Mouse (Mus musculus) kidney, postnatal 0 days (tissue): ENCODE results near the gene Kcnk6. TPM values are rescaled to one million over a fixed set of nuclear protein-coding genes. Genes with fewer than 3 reads are reported as not detected.

ENCODE experiments used
- ATAC-seq: fragments of 200-750 bp; cut with Nextera tagmentation; replicated peaks from 2 replicates; pipeline ENCODE4 v1.8.0; 2017; ENCODE audit warnings: low read depth, moderate number of reproducible peaks, moderate TSS enrichment, moderate library complexity; ENCODE audit not compliant: low FRiP score
- DNase-seq: peaks from one replicate; pipeline ENCODE4 v3.0.0-alpha.2; 2016; ENCODE audit warnings: low spot score
- H3K27ac ChIP-seq: fragments of 300-500 bp; sonication (generic); 2 replicates; pipeline ENCODE4 v1.5.1; 2014; ENCODE audit warnings: mild to moderate bottlenecking
- H3K27me3 ChIP-seq: fragments of 300-500 bp; sonication (generic); 2 replicates; pipeline ENCODE4 v1.6.1; 2014; ENCODE audit warnings: low read length, mixed read lengths; ENCODE audit not compliant: insufficient read depth
- H3K36me3 ChIP-seq: fragments of 300-500 bp; sonication (generic); 2 replicates; pipeline ENCODE4 v1.6.1; 2014; ENCODE audit warnings: low read length, mixed read lengths; ENCODE audit not compliant: insufficient read depth
- H3K4me1 ChIP-seq: fragments of 300-500 bp; sonication (generic); replicated peaks from 2 replicates; pipeline ENCODE4 v1.6.1; 2014; ENCODE audit warnings: antibody characterized with exemption, low read length, mixed read lengths; ENCODE audit not compliant: insufficient read depth
- H3K4me2 ChIP-seq: fragments of 300-500 bp; sonication (generic); 2 replicates; pipeline ENCODE4 v1.6.1; 2014; ENCODE audit warnings: mild to moderate bottlenecking, low read length, moderate library complexity, mixed read lengths
- H3K4me3 ChIP-seq: fragments of 300-500 bp; sonication (generic); replicated peaks from 2 replicates; pipeline ENCODE4 v1.5.1; 2014; ENCODE audit warnings: low read depth, low read length
- H3K9ac ChIP-seq: fragments of 300-500 bp; sonication (generic); 2 replicates; pipeline ENCODE4 v1.6.1; 2014; ENCODE audit warnings: low read depth, low read length
- H3K9me3 ChIP-seq: fragments of 300-500 bp; sonication (generic); replicated peaks from 2 replicates; pipeline ENCODE4 v1.6.1; 2016; ENCODE audit warnings: low read length, inconsistent platforms, mixed read lengths
- CTCF ChIP-seq: IDR thresholded peaks from 2 replicates; pipeline ENCODE4 v1.5.1; 2016; ENCODE audit warnings: antibody characterized with exemption, low read depth, mild to moderate bottlenecking, moderate library complexity
- whole genome bisulfite sequencing: fragments of 180-500 bp; shearing (Covaris S2); extraction: QIAGEN DNeasy Blood & Tissue Kit; methylation state at CpG from one replicate; pipeline ENCODE4 v1.1.7; 2014; 5-methylcytosine and 5-hydroxymethylcytosine counted together
- polyA plus RNA-seq: library from polyadenylated mRNA; unstranded; fragments of >200 nt; fragmentation: Nextera tagmentation; extraction: Ambion mirVana; gene quantifications from 2 replicates; pipeline ENCODE4 v1.2.1, GENCODE M21; 2015

Gene Kcnk6
- polyA plus RNA-seq, 1 experiment from 2014 or later: 0.87 TPM

- no peak overlapping the region for H3K4me3 ChIP-seq
- H3K27ac ChIP-seq: no peak overlapping the region
- H3K27me3 ChIP-seq: no peaks in the 10 kb centered on the region
- TF ChIP-seq CTCF: no peak
- H3K4me2 ChIP-seq: no peak overlapping the region
- DNase-seq (no peak), ATAC-seq (no peak)
- 68% methylated on average over 3 of the region's 3 CpGs for WGBS
- no peaks in the 10 kb centered on the region for H3K9me3 ChIP-seq
- 0 out of 2 replicates have a peak, but pooled peaks cover 2% of the 10 kb centered on the region for H3K36me3 ChIP-seq
- peaks cover 12% of the 10 kb centered on the region for H3K4me1 ChIP-seq
- no peak overlapping the region for H3K9ac ChIP-seq
Measured at GRCm38 (mm10) chr7:29251166-29251565, 18.9 kb upstream of the Kcnk6 start.

- Histone ChIP-seq H3K4me2 (peak within 1 kb of the TSS; percentile 59), H3K9ac (peak within 1 kb of the TSS; percentile 46), H3K9me3 (no peaks in the 10 kb centered on the region), H3K4me1 (peaks cover 4% of the 10 kb centered on the region), H3K4me3 (peak within 1 kb of the TSS; percentile 26), H3K27ac (peak within 1 kb of the TSS; percentile 61), H3K27me3 (no peaks in the 10 kb centered on the region), H3K36me3 (0 out of 2 replicates have a peak, but pooled peaks cover 10% of the 10 kb centered on the region)
- DNase-seq (peak; percentile 55), ATAC-seq (peak; percentile 72)
- 16% methylated on average over 20 of the region's 20 CpGs for WGBS
- TF ChIP-seq CTCF: peak; percentile 29; the same call in 1 of the 2 replicates
Measured at GRCm38 (mm10) chr7:29248261-29248841, 16.0 kb upstream of the Kcnk6 start, which contains the start of gene 2200002D01Rik. TSS of gene 2200002D01Rik (minus strand) at chr7:29248466.

GRCm38 (mm10) chr7:29247706-29248105 is 15.4 kb upstream of the Kcnk6 start:
- 20% methylated on average over 19 of the region's 19 CpGs for WGBS
- no peaks in the 10 kb centered on the region for H3K9me3 ChIP-seq
- no peak for TF ChIP-seq CTCF
- DNase-seq (no peak), ATAC-seq (0 out of 2 replicates have a peak, but pooled peaks have one; percentile 9)
- H3K9ac ChIP-seq: peak overlapping the region; percentile 46
- H3K27me3 ChIP-seq: no peaks in the 10 kb centered on the region
- peak overlapping the region; percentile 61 for H3K27ac ChIP-seq
- peak overlapping the region; percentile 26 for H3K4me3 ChIP-seq
- H3K4me2 ChIP-seq: peak overlapping the region; percentile 59
- H3K36me3 ChIP-seq: 0 out of 2 replicates have a peak, but pooled peaks cover 10% of the 10 kb centered on the region
- peaks cover 3% of the 10 kb centered on the region for H3K4me1 ChIP-seq

- TF ChIP-seq CTCF: peak; percentile 96
- H3K4me2 ChIP-seq: peak overlapping the region; percentile 59
- peak; percentile 83 for DNase-seq
- no peak; the same call in 1 of the 2 replicates for ATAC-seq
- no peak overlapping the region for H3K9ac ChIP-seq
- no peak overlapping the region for H3K27ac ChIP-seq
- WGBS: 33% methylated on average over 16 of the region's 16 CpGs
- peaks cover 3% of the 10 kb centered on the region for H3K4me1 ChIP-seq
- H3K27me3 ChIP-seq: no peaks in the 10 kb centered on the region
- H3K9me3 ChIP-seq: no peaks in the 10 kb centered on the region
- 0 out of 2 replicates have a peak, but pooled peaks cover 10% of the 10 kb centered on the region for H3K36me3 ChIP-seq
- H3K4me3 ChIP-seq: peak overlapping the region; percentile 26
Measured at GRCm38 (mm10) chr7:29247314-29247700, 15.0 kb upstream of the Kcnk6 start.

GRCm38 (mm10) chr7:29246619-29247313 is 14.5 kb upstream of the Kcnk6 start:
- Histone ChIP-seq H3K4me1 (peaks cover 3% of the 10 kb centered on the region), H3K9me3 (no peaks in the 10 kb centered on the region), H3K27me3 (no peaks in the 10 kb centered on the region), H3K36me3 (0 out of 2 replicates have a peak, but pooled peaks cover 10% of the 10 kb centered on the region), H3K27ac (no peak overlapping the region), H3K9ac (no peak overlapping the region), H3K4me2 (no peak overlapping the region; the same call in 1 of the 2 replicates), H3K4me3 (no peak overlapping the region)
- ATAC-seq (no peak), DNase-seq (no peak)
- no peak for TF ChIP-seq CTCF
- 79% methylated on average over 21 of the region's 21 CpGs for WGBS

GRCm38 (mm10) chr7:29246015-29246414 is 13.7 kb upstream of the Kcnk6 start:
- ATAC-seq (no peak), DNase-seq (no peak)
- WGBS: 78% methylated on average over 5 of the region's 5 CpGs
- H3K27me3 ChIP-seq: no peaks in the 10 kb centered on the region
- H3K4me1 ChIP-seq: peaks cover 3% of the 10 kb centered on the region
- H3K9ac ChIP-seq: no peak overlapping the region
- 0 out of 2 replicates have a peak, but pooled peaks cover 10% of the 10 kb centered on the region for H3K36me3 ChIP-seq
- no peaks in the 10 kb centered on the region for H3K9me3 ChIP-seq
- no peak overlapping the region for H3K4me3 ChIP-seq
- no peak overlapping the region for H3K4me2 ChIP-seq
- H3K27ac ChIP-seq: no peak overlapping the region
- TF ChIP-seq CTCF: no peak
